Mouse (Mus musculus) limb, embryonic 14.5 days (tissue): ENCODE measurements around the gene Macrod1. TPM values are rescaled to one million over a fixed set of nuclear protein-coding genes. Genes with fewer than 3 reads are reported as not detected.
A peak's percentile ranks its signal among the peaks of the same experiment; 100 is the strongest.

Experiments
- ATAC-seq: fragments of 200-750 bp; cut with Nextera tagmentation; 2 replicates; pipeline ENCODE4 v1.8.0; 2017; ENCODE audit warnings: low read depth, moderate number of reproducible peaks, moderate TSS enrichment; ENCODE audit not compliant: low FRiP score
- DNase-seq: peaks from one replicate; pipeline ENCODE4 v3.0.0-alpha.2; 2015; ENCODE audit warnings: low spot score
- H3K27ac ChIP-seq: fragments of 300-500 bp; sonication (generic); replicated peaks from 2 replicates; pipeline ENCODE4 v1.5.1; 2014; ENCODE audit warnings: low read depth, mild to moderate bottlenecking, low read length, moderate library complexity, mixed read lengths
- H3K27me3 ChIP-seq: fragments of 300-500 bp; sonication (generic); 2 replicates; pipeline ENCODE4 v1.6.1; 2014; ENCODE audit warnings: low read length, mixed read lengths; ENCODE audit not compliant: control insufficient read depth, insufficient read depth
- H3K36me3 ChIP-seq: fragments of 300-500 bp; sonication (generic); 2 replicates; pipeline ENCODE4 v1.6.1; 2014; ENCODE audit warnings: mild to moderate bottlenecking, low read length, moderate library complexity, mixed read lengths; ENCODE audit not compliant: control insufficient read depth, insufficient read depth
- H3K4me1 ChIP-seq: fragments of 300-500 bp; sonication (generic); 2 replicates; pipeline ENCODE4 v1.6.1; 2014; ENCODE audit warnings: antibody characterized with exemption, low read length, mixed read lengths; ENCODE audit not compliant: control insufficient read depth, insufficient read depth
- H3K4me2 ChIP-seq: fragments of 300-500 bp; sonication (generic); replicated peaks from 2 replicates; pipeline ENCODE4 v1.6.1; 2014; ENCODE audit warnings: low read depth, mild to moderate bottlenecking, low read length, moderate library complexity; ENCODE audit not compliant: severe bottlenecking
- H3K4me3 ChIP-seq: fragments of 300-500 bp; sonication (generic); replicated peaks from 2 replicates; pipeline ENCODE4 v1.5.1; 2014; ENCODE audit warnings: low read length
- H3K9ac ChIP-seq: fragments of 300-500 bp; sonication (generic); 2 replicates; pipeline ENCODE4 v1.6.1; 2014; ENCODE audit warnings: mild to moderate bottlenecking, low read depth, low read length, moderate library complexity; ENCODE audit not compliant: severe bottlenecking
- H3K9me3 ChIP-seq: fragments of 300-500 bp; sonication (generic); 2 replicates; pipeline ENCODE4 v1.6.1; 2016; ENCODE audit warnings: low read length; ENCODE audit not compliant: control insufficient read depth
- POLR2A ChIP-seq: fragments of 200-500 bp; IDR thresholded peaks from 2 replicates; pipeline ENCODE4 v1.8.0; 2012; ENCODE audit warnings: inconsistent platforms, mild to moderate bottlenecking, moderate library complexity, borderline replicate concordance; ENCODE audit not compliant: insufficient read depth, insufficient read length; ENCODE audit errors: extremely low read depth
- WGBS: fragments of 180-500 bp; shearing (Covaris S2); extraction: QIAGEN DNeasy Blood & Tissue Kit; methylation state at CpG from one replicate; pipeline ENCODE4 v1.1.7; 2014; 5-methylcytosine and 5-hydroxymethylcytosine counted together
- polyA plus RNA-seq, 2 experiments: library from polyadenylated mRNA; depleted of rRNA in 1 of 2; stranded (reverse) in 1 of 2; unstranded in 1 of 2; fragments of >200 nt; fragmentation: Nextera tagmentation in 1 of 2; extraction: Ambion mirVana in 1 of 2; gene quantifications; 2 replicates each; pipeline versions ENCODE4 v1.2.1 to v1.2.3; 2012 to 2014

Gene Macrod1
- polyA plus RNA-seq, 2 experiments: 19.7 to 24.6 TPM

GRCm38 (mm10) chr19:7140373-7140772, 83.8 kb downstream of the Macrod1 start:
- WGBS: 57% methylated on average over 6 of the region's 6 CpGs
- DNase-seq: no peak
- H3K4me3 ChIP-seq: no peak overlapping the region
- H3K9me3 ChIP-seq: no peaks in the 10 kb centered on the region
- no peak for TF ChIP-seq POLR2A
- H3K27ac ChIP-seq: no peak overlapping the region
- no peak overlapping the region for H3K9ac ChIP-seq
- no peaks in the 10 kb centered on the region for H3K36me3 ChIP-seq
- ATAC-seq: no peak
- 0 out of 2 replicates have a peak, but pooled peaks cover 4% of the 10 kb centered on the region for H3K27me3 ChIP-seq
- peaks cover 68% of the 10 kb centered on the region for H3K4me1 ChIP-seq
- no peak overlapping the region for H3K4me2 ChIP-seq

- no peaks in the 10 kb centered on the region for H3K36me3 ChIP-seq
- no peaks in the 10 kb centered on the region for H3K9me3 ChIP-seq
- WGBS: 66% methylated on average over 12 of the region's 12 CpGs
- no peak overlapping the region for H3K4me2 ChIP-seq
- ATAC-seq (no peak), DNase-seq (no peak)
- 0 out of 2 replicates have a peak, but pooled peaks cover 4% of the 10 kb centered on the region for H3K27me3 ChIP-seq
- H3K27ac ChIP-seq: no peak overlapping the region
- peaks cover 62% of the 10 kb centered on the region for H3K4me1 ChIP-seq
- no peak overlapping the region for H3K4me3 ChIP-seq
- H3K9ac ChIP-seq: no peak overlapping the region
- TF ChIP-seq POLR2A: no peak
Measured at GRCm38 (mm10) chr19:7140856-7141421, 84.3 kb downstream of the Macrod1 start.

- Histone ChIP-seq H3K4me2 (no peak overlapping the region), H3K27ac (no peak overlapping the region), H3K27me3 (0 out of 2 replicates have a peak, but pooled peaks cover 4% of the 10 kb centered on the region), H3K9me3 (no peaks in the 10 kb centered on the region), H3K4me3 (no peak overlapping the region), H3K36me3 (no peaks in the 10 kb centered on the region), H3K4me1 (peaks cover 48% of the 10 kb centered on the region), H3K9ac (no peak overlapping the region)
- 44% methylated on average over 5 of the region's 5 CpGs for WGBS
- no peak for TF ChIP-seq POLR2A
- ATAC-seq (no peak), DNase-seq (no peak)
Measured at GRCm38 (mm10) chr19:7142207-7142915, 85.8 kb downstream of the Macrod1 start.

GRCm38 (mm10) chr19:7143854-7144253, 87.2 kb downstream of the Macrod1 start:
- Histone ChIP-seq H3K27me3 (0 out of 2 replicates have a peak, but pooled peaks cover 4% of the 10 kb centered on the region), H3K4me2 (peak overlapping the region; percentile 52), H3K36me3 (no peaks in the 10 kb centered on the region), H3K9me3 (no peaks in the 10 kb centered on the region), H3K9ac (0 out of 2 replicates have a peak overlapping the region, but pooled peaks have one; percentile 21), H3K4me3 (peak overlapping the region; percentile 27), H3K4me1 (peaks cover 48% of the 10 kb centered on the region), H3K27ac (no peak overlapping the region)
- ATAC-seq (0 out of 2 replicates have a peak, but pooled peaks have one; percentile 24), DNase-seq (no peak)
- 2% methylated on average over 20 of the region's 20 CpGs for WGBS
- no peak for TF ChIP-seq POLR2A

GRCm38 (mm10) chr19:7144458-7144857, 87.8 kb downstream of the Macrod1 start:
- H3K4me2 ChIP-seq: peak overlapping the region; percentile 52; the same call in 1 of the 2 replicates
- 0 out of 2 replicates have a peak overlapping the region, but pooled peaks have one; percentile 27 for H3K4me3 ChIP-seq
- no peak for DNase-seq

More at GRCm38 (mm10) chr19:7144458-7144857, 87.8 kb downstream of the Macrod1 start:
- Histone ChIP-seq H3K4me1 (peaks cover 46% of the 10 kb centered on the region), H3K9me3 (no peaks in the 10 kb centered on the region), H3K27me3 (0 out of 2 replicates have a peak, but pooled peaks cover 4% of the 10 kb centered on the region), H3K27ac (no peak overlapping the region), H3K9ac (no peak overlapping the region), H3K36me3 (no peaks in the 10 kb centered on the region)
- 79% methylated on average over 3 of the region's 3 CpGs for WGBS
- TF ChIP-seq POLR2A: no peak
- ATAC-seq: no peak
